Mouse (Mus musculus): ENCODE data around the gene Tbc1d10a.
"Not testable (repeated sequence)": the region's sequence is repeated elsewhere in the genome, so short reads cannot be mapped to it uniquely, and the experiment has no call there.

DNA sequence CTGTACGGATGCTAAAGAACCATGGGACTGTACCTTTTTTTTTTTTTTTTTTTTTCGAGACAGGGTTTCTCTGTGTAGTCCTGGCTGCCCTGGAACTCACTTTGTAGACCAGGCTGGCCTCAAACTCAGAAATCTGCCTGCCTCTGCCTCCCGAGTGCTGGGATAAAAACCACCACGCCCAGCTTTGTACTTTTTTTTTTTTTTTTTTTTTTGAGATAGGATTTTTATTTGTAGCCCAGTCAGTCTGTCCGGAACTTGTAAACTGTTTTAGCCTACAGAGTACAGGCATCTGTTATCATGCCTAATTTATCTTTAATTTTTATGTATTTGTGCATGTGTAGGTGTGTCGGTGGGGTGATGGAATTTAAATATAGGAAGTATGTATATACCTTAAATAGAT, 1.1 kb upstream of the Tbc1d10a start:
- TF ChIP-seq TAL1, GATA1 (IDR thresholded peaks at IDR 0.05; ENCODE audit: low read length): not testable (repeated sequence)

Measured in erythroblast, embryonic 14.5 days (primary cell).